Mouse (Mus musculus) megakaryocyte, embryonic 14.5 days (primary cell): Measurements from ENCODE around the gene Eml3.

Experiments
- FLI1 ChIP-seq: IDR thresholded peaks from 2 replicates; pipeline ENCODE4 v1.6.1; 2012; ENCODE audit warnings: low read length, inconsistent platforms, mixed read lengths
- GATA1 ChIP-seq: IDR thresholded peaks from 3 replicates; pipeline ENCODE4 v1.6.1; 2012; ENCODE audit warnings: mixed read lengths, low read length, inconsistent platforms, borderline replicate concordance

GRCm38 (mm10) chr19:8983150-8983650, 53.8 kb downstream of the Eml3 start:
- TF ChIP-seq GATA1: no peak
- TF ChIP-seq FLI1: no peak
